Mouse (Mus musculus): ENCODE measurements around the gene Brap.

- TF ChIP-seq POLR2A (IDR thresholded peaks at IDR 0.05; ENCODE audit: borderline replicate concordance, control insufficient read depth, low read depth, low read length): no peak
- TF ChIP-seq CTCF (IDR thresholded peaks at IDR 0.05; ENCODE audit: control insufficient read depth, insufficient read depth, low read length): no peak
Measured at GRCm38 (mm10) chr5:121612036-121612435, 48.3 kb upstream of the Brap start.

Data from bone marrow, adult 2 months (tissue).